Mouse (Mus musculus) bone marrow, adult 2 months (tissue): Measurements from ENCODE around the gene Snu13.

ENCODE experiments used
- CTCF ChIP-seq: fragments of 200-500 bp; IDR thresholded peaks from 2 replicates; pipeline ENCODE4 v1.5.1; 2011; ENCODE audit warnings: low read length, control low read depth; ENCODE audit not compliant: control insufficient read depth, insufficient read depth
- POLR2A ChIP-seq: fragments of 200-500 bp; IDR thresholded peaks from 2 replicates; pipeline ENCODE4 v1.6.1; 2011; ENCODE audit warnings: low read depth, mild to moderate bottlenecking, control low read depth, low read length, borderline replicate concordance; ENCODE audit not compliant: control insufficient read depth

DNA sequence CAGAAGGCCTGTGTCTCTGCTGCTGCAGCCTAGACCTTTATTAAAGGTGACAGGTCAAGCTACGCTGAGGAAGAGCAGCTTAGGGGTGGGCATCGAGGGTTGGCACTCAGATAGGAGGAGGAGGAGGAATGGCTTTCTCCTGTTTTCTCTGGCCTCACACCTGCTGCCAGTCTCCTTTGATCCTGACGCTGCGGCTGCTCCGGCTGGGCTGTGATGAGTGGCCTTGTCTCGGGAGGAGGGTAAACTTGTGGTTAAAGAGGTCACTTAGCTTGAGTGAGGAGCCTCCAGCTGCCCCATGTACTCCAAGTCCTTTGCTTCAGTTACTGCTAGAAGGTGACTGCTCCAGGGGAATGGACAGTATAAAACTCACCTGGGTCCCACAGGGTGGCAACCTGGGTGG lies 53.4 kb downstream of the Snu13 start:
- TF ChIP-seq POLR2A (no peak), CTCF (no peak)
